Comparison of ENCODE assay signal across 23 mouse cellular contexts in the genomic region with DNA sequence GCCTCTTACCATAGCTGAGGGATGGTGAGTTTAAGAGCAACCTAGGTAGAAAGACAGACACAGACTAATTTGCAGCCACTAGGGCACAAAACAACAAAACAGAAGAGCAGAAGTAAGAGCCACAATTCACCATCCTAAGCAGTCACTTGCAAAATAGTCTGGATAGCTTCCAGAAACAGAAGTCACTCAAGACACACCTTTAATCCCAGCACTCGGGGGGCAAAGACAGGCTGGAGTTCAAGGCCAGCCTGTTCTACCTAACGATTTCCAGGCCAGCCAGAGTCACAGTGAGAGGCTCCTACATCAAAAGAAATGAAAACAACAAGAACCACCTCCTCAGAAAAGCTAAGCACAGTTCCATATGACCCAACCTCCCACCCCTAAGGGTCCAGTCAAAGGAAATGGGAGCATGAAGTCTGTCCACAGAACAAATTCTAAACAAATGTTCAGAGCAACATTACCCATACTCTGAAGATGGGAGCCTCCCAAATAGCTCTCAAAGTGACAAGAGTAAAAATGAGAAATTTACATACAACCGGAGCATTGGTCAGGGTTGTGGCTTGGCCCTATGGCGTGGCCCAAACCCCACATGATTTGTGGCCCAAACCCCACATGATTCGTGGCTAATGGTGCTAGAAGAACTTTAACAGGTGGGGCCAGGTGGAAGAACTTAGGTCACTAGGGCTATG.
"Had no signal": no experiment of that assay in that cellular context is flagged by ENCODE, and none has a peak within 500 bp of the region (broad histone marks: within the 10 kb centered on the region; RNA-seq: fewer than 3 reads in every experiment).

No protein-coding gene starts in this region.

- H3K36me3 ChIP-seq: hindbrain, embryonic 13.5 days; hindbrain, embryonic 15.5 days had no signal

- ATAC-seq: hindbrain, postnatal 0 days; intestine, embryonic 16.5 days had no signal

- H3K27ac ChIP-seq: heart, adult 2 months; heart, embryonic 13.5 days; heart, embryonic 15.5 days; hindbrain, embryonic 13.5 days; hindbrain, embryonic 15.5 days; hindbrain, postnatal 0 days; limb, embryonic 13.5 days; limb, embryonic 15.5 days had no signal

- H3K9ac ChIP-seq: heart, embryonic 13.5 days; heart, embryonic 15.5 days; hindbrain, embryonic 13.5 days; hindbrain, embryonic 15.5 days; limb, embryonic 13.5 days; limb, embryonic 15.5 days had no signal

- H3K9me3 ChIP-seq: heart, embryonic 13.5 days; heart, embryonic 15.5 days; hindbrain, embryonic 13.5 days; hindbrain, embryonic 15.5 days; limb, embryonic 13.5 days; limb, embryonic 15.5 days had no signal

- H3K4me3 ChIP-seq: heart, adult 2 months; heart, embryonic 13.5 days; heart, embryonic 15.5 days; hindbrain, embryonic 13.5 days; hindbrain, embryonic 15.5 days; limb, embryonic 13.5 days; limb, embryonic 15.5 days had no signal

- DNase-seq: gastrocnemius, postnatal 14 days; gastrocnemius, postnatal 36 days; heart, adult 11 months; heart, adult 2 months; heart, postnatal 14 days; heart, postnatal 36 days; kidney, adult 11 months; kidney, adult 8-10 months; kidney, postnatal 14 days; kidney, postnatal 36 days; layer of hippocampus, adult 9-11 months; layer of hippocampus, postnatal 36 days; left cerebral cortex, postnatal 4 days had no signal

- H3K27me3 ChIP-seq: heart, embryonic 13.5 days; heart, embryonic 15.5 days; hindbrain, embryonic 13.5 days; hindbrain, embryonic 15.5 days; limb, embryonic 13.5 days; limb, embryonic 15.5 days had no signal

- H3K4me2 ChIP-seq: heart, embryonic 11.5 days; heart, embryonic 13.5 days; heart, embryonic 15.5 days; hindbrain, embryonic 13.5 days; hindbrain, embryonic 15.5 days; limb, embryonic 13.5 days; limb, embryonic 15.5 days; liver, embryonic 11.5 days had no signal
